Mouse (Mus musculus) embryonic stem cell, embryonic (primary cell): ENCODE measurements at regions not wholly inside any gene's neighbourhood (a gene's known extent, or its start where the extent isn't known, plus 50 kb on each side); places are given as distances from the start of the nearest gene placed in this dataset.

ENCODE experiments used
- CTCF ChIA-PET, 4 experiments: fragments of 300-600 bp in 2 of 4; fragments of 350-600 bp in 2 of 4; sonication (Branson Sonifier 250); formaldehyde crosslinking; loops; one replicate each; lab custom pipeline; 2022; ENCODE audit warnings: inconsistent platforms in 2 of 4; lab: Charles Lee
- POLR2A ChIA-PET, 4 experiments: fragments of 300-600 bp in 2 of 4; fragments of 350-600 bp in 2 of 4; sonication (Branson Sonifier 250); formaldehyde crosslinking; loops; one replicate each; lab custom pipeline; 2022; ENCODE audit warnings: antibody characterized with exemption in 4 of 4, inconsistent platforms in 1 of 4; lab: Charles Lee

- POLR2A ChIA-PET = no interaction called here
- CTCF ChIA-PET = no interaction called here
Measured at GRCm38 (mm10) chr13:59905488-59905887, 82.5 kb upstream of the Tut7 start.

GRCm38 (mm10) chr13:59904415-59904814 is 81.5 kb upstream of the Tut7 start:
- ChIA-PET POLR2A (interaction anchor here in 1 of 4 experiments (0.6 kb wide), 1 partner anchor 696 kb away, joined by 3 read pairs; no protein-coding TSS in a partner anchor), CTCF (no interaction called here)

- ChIA-PET POLR2A (interaction anchor here in 1 of 4 experiments (0.8 kb wide), 1 partner anchor 9 kb away, joined by 3 read pairs; no protein-coding TSS in a partner anchor), CTCF (no interaction called here)
Measured at GRCm38 (mm10) chr13:59899521-59899920, 76.6 kb upstream of the Tut7 start.

- ChIA-PET CTCF (interaction anchor here in 2 of 4 experiments (0.5 kb wide), 2 partner anchors 588 to 1065 kb away, joined by 3 to 4 read pairs; no protein-coding TSS in a partner anchor), POLR2A (interaction anchor here in 1 of 4 experiments (0.9 kb wide), 1 partner anchor 26 kb away, joined by 5 read pairs; no protein-coding TSS in a partner anchor)
Measured at GRCm38 (mm10) chr13:59895754-59896153, 72.8 kb upstream of the Tut7 start.

GRCm38 (mm10) chr13:59894094-59894493 is 71.1 kb upstream of the Tut7 start:
- ChIA-PET CTCF (interaction anchor here in 1 of 4 experiments (0.6 kb wide), 1 partner anchor 367 kb away, joined by 3 read pairs; no protein-coding TSS in a partner anchor), POLR2A (no interaction called here)

GRCm38 (mm10) chr13:59892961-59893360 is 70.0 kb upstream of the Tut7 start:
- POLR2A ChIA-PET = no interaction called here
- CTCF ChIA-PET = no interaction called here

- ChIA-PET POLR2A (no interaction called here), CTCF (no interaction called here)
Measured at GRCm38 (mm10) chr13:59892340-59892739, 69.4 kb upstream of the Tut7 start.

- POLR2A ChIA-PET = no interaction called here
- CTCF ChIA-PET = no interaction called here
Measured at GRCm38 (mm10) chr13:59891737-59892136, 68.8 kb upstream of the Tut7 start.

GRCm38 (mm10) chr13:59889468-59890117 is 66.6 kb upstream of the Tut7 start:
- CTCF ChIA-PET = interaction anchor here in 2 of 4 experiments (0.6 to 1.2 kb wide), 6 partner anchors 87 to 854 kb away, joined by 3 to 5 read pairs (median 4); no protein-coding TSS in a partner anchor
- POLR2A ChIA-PET = interaction anchor here in 2 of 4 experiments (0.8 to 1.3 kb wide), 2 partner anchors 11 to 287 kb away, joined by 3 to 5 read pairs; partner anchors contain the start of gene Gas1 (in 1 of the 2)

- CTCF ChIA-PET = interaction anchor here in 3 of 4 experiments (0.6 to 1.2 kb wide), 3 partner anchors 32 to 858 kb away, joined by 3 to 5 read pairs (median 3); no protein-coding TSS in a partner anchor
- POLR2A ChIA-PET = interaction anchor here in 2 of 4 experiments (0.7 to 1.1 kb wide), 2 partner anchors 628 to 699 kb away, joined by 3 to 4 read pairs; no protein-coding TSS in a partner anchor
Measured at GRCm38 (mm10) chr13:59888038-59889016, 65.4 kb upstream of the Tut7 start.

GRCm38 (mm10) chr13:59887306-59887705 is 64.4 kb upstream of the Tut7 start:
- CTCF ChIA-PET = interaction anchor here in 3 of 4 experiments (0.6 to 1.3 kb wide), 4 partner anchors 244 to 581 kb away, joined by 3 read pairs; no protein-coding TSS in a partner anchor
- POLR2A ChIA-PET = interaction anchor here in 1 of 4 experiments (0.9 kb wide), 1 partner anchor 14 kb away, joined by 3 read pairs; no protein-coding TSS in a partner anchor

GRCm38 (mm10) chr13:59886572-59886971 is 63.6 kb upstream of the Tut7 start:
- CTCF ChIA-PET = interaction anchor here in 2 of 4 experiments (0.7 to 1.3 kb wide), 3 partner anchors 245 to 581 kb away, joined by 3 read pairs; no protein-coding TSS in a partner anchor

GRCm38 (mm10) chr13:59881989-59882784 is 59.2 kb upstream of the Tut7 start:
- POLR2A ChIA-PET = no interaction called here
- CTCF ChIA-PET = interaction anchor here in 1 of 4 experiments (0.6 kb wide), 1 partner anchor 51 kb away, joined by 4 read pairs; no protein-coding TSS in a partner anchor

More at GRCm38 (mm10) chr13:59886572-59886971, 63.6 kb upstream of the Tut7 start:
- POLR2A ChIA-PET = interaction anchor here in 1 of 4 experiments (0.9 kb wide), 1 partner anchor 15 kb away, joined by 3 read pairs; no protein-coding TSS in a partner anchor

- ChIA-PET POLR2A (no interaction called here), CTCF (no interaction called here)
Measured at GRCm38 (mm10) chr13:59880055-59880454, 57.1 kb upstream of the Tut7 start.

- POLR2A ChIA-PET = interaction anchor here in 1 of 4 experiments (1.0 kb wide), 1 partner anchor 580 kb away, joined by 3 read pairs; no protein-coding TSS in a partner anchor
- CTCF ChIA-PET = no interaction called here
Measured at GRCm38 (mm10) chr13:59875637-59876036, 52.7 kb upstream of the Tut7 start.

- CTCF ChIA-PET = interaction anchor here in 1 of 4 experiments (0.7 kb wide), 1 partner anchor 1150 kb away, joined by 3 read pairs; no protein-coding TSS in a partner anchor
- POLR2A ChIA-PET = no interaction called here
Measured at GRCm38 (mm10) chr13:59874137-59874931, 51.4 kb upstream of the Tut7 start.
